Mouse (Mus musculus): ENCODE data around the gene Ubl3. TPM values are rescaled to one million over a fixed set of nuclear protein-coding genes. Genes with fewer than 3 reads are reported as not detected.

Ubl3 gene
- polyA plus RNA-seq, 1 experiment: 43.3 TPM

DNA sequence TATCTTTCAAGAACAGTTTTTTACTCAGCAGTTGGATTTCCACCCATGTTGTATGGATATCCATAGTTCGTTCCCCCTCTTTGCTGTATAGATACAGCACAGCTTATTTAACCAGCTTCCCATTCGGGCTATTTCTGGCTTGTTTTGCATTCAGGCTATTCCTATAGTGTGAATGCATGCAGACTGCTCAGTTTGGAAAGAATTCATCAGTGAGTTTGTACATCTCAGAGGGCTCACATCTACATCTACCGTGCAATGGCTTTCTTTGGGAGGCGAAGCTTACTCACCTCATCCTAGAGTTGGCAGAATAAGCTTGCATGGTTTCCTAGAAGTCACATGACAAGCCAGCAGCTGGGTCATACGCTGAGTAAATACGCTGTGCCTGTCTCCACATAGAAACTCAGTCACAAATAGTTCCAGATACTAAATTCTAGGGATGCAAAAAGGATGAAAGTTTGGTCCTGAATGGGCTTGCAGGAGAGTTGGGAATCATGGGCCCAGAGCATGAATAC, 88.8 kb downstream of the Ubl3 start:
- no peak overlapping the region for H3ac ChIP-seq (ENCODE audit: control insufficient read depth, insufficient read length)
- H3K79me2 ChIP-seq (ENCODE audit: control insufficient read depth, insufficient read depth): no peaks in the 10 kb centered on the region
- H3K4me3 ChIP-seq: no peak overlapping the region
- TF ChIP-seq TCF12 (IDR thresholded peaks at IDR 0.05; ENCODE audit: insufficient read depth, poor library complexity, severe bottlenecking): no peak
- TF ChIP-seq MYOG (IDR thresholded peaks at IDR 0.05; ENCODE audit: control insufficient read depth in 1 of 3, insufficient read depth in 1 of 3, insufficient read length in 2 of 3, low read depth in 2 of 3): no peak
- TF ChIP-seq TCF3 (IDR thresholded peaks at IDR 0.05; ENCODE audit: insufficient read length, low read depth): no peak
- no peak for TF ChIP-seq USF1 (IDR thresholded peaks at IDR 0.05; ENCODE audit: low read depth)
- TF ChIP-seq MYOD1 (IDR thresholded peaks at IDR 0.05; ENCODE audit: control insufficient read depth in 1 of 3, insufficient read length in 2 of 3, low read depth in 2 of 3): no peak
- TF ChIP-seq POLR2AphosphoS2 (IDR thresholded peaks at IDR 0.05; ENCODE audit: insufficient read length, low read depth): no peak
- no peak for TF ChIP-seq SRF (IDR thresholded peaks at IDR 0.05; ENCODE audit: control insufficient read depth, insufficient read length, low read depth)
- no peak for TF ChIP-seq POLR2A (IDR thresholded peaks at IDR 0.05; ENCODE audit: insufficient read length, low read depth)
- no peak for TF ChIP-seq MAX (IDR thresholded peaks at IDR 0.05; ENCODE audit: low read depth)
- no peak for TF ChIP-seq REST (IDR thresholded peaks at IDR 0.05; ENCODE audit: insufficient read depth, insufficient read length)
- no peak for TF ChIP-seq E2F4 (IDR thresholded peaks at IDR 0.05; ENCODE audit: insufficient read depth)
- TF ChIP-seq CEBPB (IDR thresholded peaks at IDR 0.05; ENCODE audit: insufficient read depth, poor library complexity, severe bottlenecking): no peak
- no peak overlapping the region for H3K4me2 ChIP-seq (ENCODE audit: low read depth)
- H3K27me3 ChIP-seq (ENCODE audit: control insufficient read depth, insufficient read depth, insufficient read length): no peaks in the 10 kb centered on the region
- H3K36me3 ChIP-seq (ENCODE audit: control insufficient read depth, insufficient read depth): no peaks in the 10 kb centered on the region

Other genes starting within 250 kb of the Ubl3 start
- gene Slc7a1, start 152.9 kb downstream of the Ubl3 start, polyA plus RNA-seq (2012; fragmentation: generic; extraction: Trizol): 51.4 TPM

All from myocyte (in vitro differentiated cells).